Mouse (Mus musculus) ES-E14 (cell line): Measurements from ENCODE around the gene Tcf12. TPM values are rescaled to one million over a fixed set of nuclear protein-coding genes. Genes with fewer than 3 reads are reported as not detected.

ENCODE experiments used
- DNase-seq: peaks from one replicate; pipeline ENCODE4 v3.0.0-alpha.2; 2013; ENCODE audit warnings: low read depth, low spot score
- H3K27ac ChIP-seq: 2 replicates; pipeline ENCODE4 v1.5.1; 2012; ENCODE audit warnings: low read depth, mild to moderate bottlenecking, low read length, moderate library complexity, mixed read lengths; ENCODE audit not compliant: poor library complexity, insufficient read depth, severe bottlenecking
- H3K36me3 ChIP-seq: 2 replicates; pipeline ENCODE4 v1.6.1; 2012; ENCODE audit warnings: mild to moderate bottlenecking, low read length, moderate library complexity, mixed read lengths; ENCODE audit not compliant: control insufficient read depth, poor library complexity, insufficient read depth, severe bottlenecking
- H3K4me1 ChIP-seq, 2 experiments: fragments of 150-350 bp in 1 of 2; sonication (generic) in 1 of 2; 2 replicates each; pipeline ENCODE4 v1.6.1; 2012; ENCODE audit warnings: low read length in 2 of 2, mild to moderate bottlenecking in 1 of 2, mixed read lengths in 1 of 2; ENCODE audit not compliant: control insufficient read depth in 2 of 2, insufficient read depth in 2 of 2, poor library complexity in 1 of 2
- H3K4me3 ChIP-seq, 2 experiments: fragments of 150-350 bp in 1 of 2; sonication (generic) in 1 of 2; 2 replicates each; pipeline ENCODE4 v1.5.1; 2012; ENCODE audit warnings: low read length in 2 of 2, low read depth in 1 of 2, mild to moderate bottlenecking in 1 of 2, mixed read lengths in 1 of 2; ENCODE audit not compliant: insufficient read depth in 1 of 2, poor library complexity in 1 of 2, severe bottlenecking in 1 of 2
- H3K9ac ChIP-seq: 2 replicates; pipeline ENCODE4 v1.6.1; 2012; ENCODE audit warnings: low read depth, mild to moderate bottlenecking, low read length, mixed read lengths; ENCODE audit not compliant: poor library complexity, insufficient read depth, severe bottlenecking
- H3K9me3 ChIP-seq: fragments of 150-350 bp; sonication (generic); 2 replicates; pipeline ENCODE4 v1.6.1; 2012; ENCODE audit warnings: low read depth, mild to moderate bottlenecking, low read length; ENCODE audit not compliant: control insufficient read depth, insufficient read depth
- CHD2 ChIP-seq: IDR thresholded peaks from 2 replicates; pipeline ENCODE4 v1.6.1; 2014; ENCODE audit warnings: mild to moderate bottlenecking, low read depth, low read length, inconsistent platforms
- HCFC1 ChIP-seq: IDR thresholded peaks from 2 replicates; pipeline ENCODE4 v1.6.1; 2012; ENCODE audit warnings: low read length, inconsistent platforms, borderline replicate concordance; ENCODE audit not compliant: insufficient read depth
- MAFK ChIP-seq: IDR thresholded peaks from 2 replicates; pipeline ENCODE4 v1.6.1; 2014; ENCODE audit warnings: mild to moderate bottlenecking, low read depth, low read length, inconsistent platforms; ENCODE audit not compliant: insufficient read depth
- ZC3H11A ChIP-seq: IDR thresholded peaks from 2 replicates; pipeline ENCODE4 v1.6.1; 2012; ENCODE audit warnings: low read depth, mild to moderate bottlenecking, inconsistent platforms, low read length, borderline replicate concordance
- ZNF384 ChIP-seq: IDR thresholded peaks from 2 replicates; pipeline ENCODE4 v1.6.1; 2012; ENCODE audit warnings: low read depth, low read length, inconsistent platforms
- in situ Hi-C, 2 experiments: fragments of 600-800 bp; cut with MboI; formaldehyde crosslinking; loops; one replicate each; pipeline ENCODE4 v1.15.1; 2025; ENCODE audit warnings: low sequenced_read_pairs in 2 of 2, inconsistent platforms in 1 of 2; ENCODE audit not compliant: unreplicated experiment in 2 of 2
- total RNA-seq: library from RNA; depleted of rRNA; stranded (reverse); fragments of 300-350 nt; gene quantifications from 2 replicates; pipeline ENCODE4 v1.2.3, GENCODE M21; 2012

Gene Tcf12
- total RNA-seq, 1 experiment, result 17.3 TPM

DNA sequence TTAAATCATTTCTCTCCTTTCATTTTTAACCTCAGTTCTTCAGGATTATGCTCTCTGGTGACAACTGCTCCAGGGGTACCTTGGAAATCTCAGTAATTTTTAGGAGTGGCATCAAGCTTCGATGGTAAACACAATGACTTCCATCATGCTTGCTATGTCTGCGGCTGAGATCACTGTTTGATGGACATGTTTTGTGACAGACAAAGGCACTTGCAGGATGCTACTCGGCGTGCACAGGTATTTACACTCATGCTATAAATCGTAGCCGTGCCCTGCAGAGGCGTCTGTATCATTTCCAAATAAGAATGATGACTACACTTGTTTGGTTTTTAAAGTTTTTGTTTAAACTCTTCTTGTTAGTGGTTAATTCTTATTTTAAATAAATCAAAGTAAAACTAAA is 248.3 kb downstream of the Tcf12 start:
- Histone ChIP-seq H3K9me3 (no peaks in the 10 kb centered on the region), H3K36me3 (no peaks in the 10 kb centered on the region), H3K4me3 (no peak overlapping the region), H3K9ac (no peak overlapping the region), H3K27ac (no peak overlapping the region), H3K4me1 (no peaks in the 10 kb centered on the region; a peak in 1 of 4 replicates)
- in situ Hi-C loops, result no loop called here
- DNase-seq, result no peak
- TF ChIP-seq MAFK, result no peak

DNA sequence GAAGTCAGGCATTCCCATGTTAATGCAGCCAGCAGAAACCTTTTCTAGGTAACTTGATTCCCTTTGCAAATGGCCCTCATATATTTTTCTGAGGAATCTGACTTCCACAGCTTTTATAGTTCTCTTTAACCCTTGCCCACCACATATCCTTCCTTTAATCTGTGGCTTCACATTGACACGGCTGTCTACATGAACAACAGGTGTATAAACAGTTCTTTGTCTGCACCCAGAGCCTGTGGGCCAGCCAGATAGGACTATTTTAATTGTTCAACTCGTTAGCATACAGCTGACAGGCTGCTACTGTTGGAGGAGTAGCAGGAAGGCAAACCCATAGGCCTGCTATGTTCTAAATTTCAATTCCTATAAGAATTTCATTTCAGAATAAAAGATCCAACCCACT is 250.0 kb downstream of the Tcf12 start:
- Histone ChIP-seq H3K4me3 (no peak overlapping the region), H3K9ac (no peak overlapping the region), H3K27ac (no peak overlapping the region), H3K36me3 (no peaks in the 10 kb centered on the region), H3K9me3 (no peaks in the 10 kb centered on the region), H3K4me1 (no peaks in the 10 kb centered on the region; a peak in 1 of 4 replicates)
- in situ Hi-C loops, result no loop called here
- DNase-seq, result no peak
- TF ChIP-seq ZC3H11A (no peak), MAFK (no peak), HCFC1 (no peak), ZNF384 (no peak), CHD2 (no peak)

DNA sequence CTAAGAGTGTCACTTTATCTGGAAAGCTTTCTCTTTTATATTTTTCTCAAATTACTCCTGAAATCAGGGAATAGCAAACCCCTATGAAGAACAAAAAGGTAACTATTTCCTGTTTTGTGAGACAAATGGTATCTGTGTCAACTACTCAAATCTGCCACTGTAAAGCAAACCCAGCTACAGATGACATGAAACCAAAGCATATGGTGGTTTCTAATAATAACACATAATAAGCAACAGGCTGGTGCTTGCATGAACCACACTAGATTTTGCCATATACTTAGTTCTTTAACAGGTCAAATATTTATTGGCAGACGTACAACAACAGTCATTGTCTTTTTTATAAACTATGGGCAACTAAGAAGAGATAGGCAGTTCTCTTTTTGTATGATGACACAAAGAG is 253.7 kb downstream of the Tcf12 start:
- in situ Hi-C loops, result no loop called here
- no peak for TF ChIP-seq CHD2
- no peak overlapping the region for H3K27ac ChIP-seq
- H3K36me3 ChIP-seq, result peaks cover 2% of the 10 kb centered on the region; the same call in 1 of the 2 replicates
- no peaks in the 10 kb centered on the region for H3K9me3 ChIP-seq
- no peaks in the 10 kb centered on the region; a peak in 1 of 4 replicates for H3K4me1 ChIP-seq
- DNase-seq, result no peak
- no peak overlapping the region for H3K4me3 ChIP-seq
- H3K9ac ChIP-seq, result no peak overlapping the region

DNA sequence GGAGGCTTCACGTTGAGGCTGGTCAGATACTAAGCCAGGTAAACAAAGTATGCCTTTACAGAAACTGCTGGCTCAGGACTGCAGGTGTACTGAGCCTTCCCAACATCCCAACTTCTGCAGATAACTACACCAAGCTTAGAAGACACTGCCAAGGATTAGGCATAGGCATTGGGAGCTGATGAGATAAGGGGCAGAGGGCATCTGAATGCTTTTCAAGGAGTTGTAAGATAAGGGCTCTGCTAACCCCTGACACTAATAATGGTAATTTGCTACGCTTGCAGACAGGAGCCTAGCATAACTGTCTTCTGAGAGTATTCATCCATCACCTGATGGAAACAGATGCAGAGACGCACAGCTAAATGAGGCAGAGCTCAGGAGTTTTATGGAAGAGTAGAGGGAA is 257.8 kb downstream of the Tcf12 start:
- in situ Hi-C loops, result no loop called here
- peaks cover 2% of the 10 kb centered on the region; the same call in 1 of the 2 replicates for H3K36me3 ChIP-seq

DNA sequence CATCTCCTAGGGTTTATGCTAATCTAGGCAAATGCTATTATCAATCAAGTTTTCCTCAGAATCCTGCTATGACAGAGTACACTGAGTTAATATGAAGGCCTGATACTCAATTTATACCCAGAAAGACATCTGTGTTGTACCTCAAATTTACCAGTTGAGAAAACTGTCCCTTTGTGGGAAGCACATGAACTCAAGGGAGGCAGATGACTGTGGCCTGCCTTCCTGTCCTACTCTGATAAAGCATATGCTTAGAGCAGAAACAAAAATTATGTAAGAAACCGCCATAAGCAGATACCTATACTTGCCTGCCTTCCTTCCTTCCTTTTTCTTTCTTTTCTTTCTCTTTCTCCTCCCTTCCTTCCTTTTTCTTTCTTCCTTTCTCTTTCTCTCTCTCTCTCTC is 261.4 kb downstream of the Tcf12 start:
- H3K27ac ChIP-seq, result no peak overlapping the region
- H3K4me3 ChIP-seq, result no peak overlapping the region
- H3K9me3 ChIP-seq, result no peaks in the 10 kb centered on the region
- H3K9ac ChIP-seq, result no peak overlapping the region
- no peak for DNase-seq
- H3K4me1 ChIP-seq, result no peaks in the 10 kb centered on the region
- H3K36me3 ChIP-seq, result peaks cover 4% of the 10 kb centered on the region
- TF ChIP-seq ZNF384 (no peak), ZC3H11A (no peak), HCFC1 (no peak), MAFK (no peak), CHD2 (no peak)
- in situ Hi-C loops, result no loop called here

More for the DNA sequence above, 257.8 kb downstream of the Tcf12 start:
- no peak for TF ChIP-seq MAFK
- TF ChIP-seq CHD2, result no peak
- Histone ChIP-seq H3K9me3 (no peaks in the 10 kb centered on the region), H3K4me3 (no peak overlapping the region), H3K4me1 (no peaks in the 10 kb centered on the region), H3K27ac (no peak overlapping the region), H3K9ac (no peak overlapping the region)
- no peak for DNase-seq
